ENCODE assay signal across 31 mouse cellular contexts in genomic region chr5:143592926-143593325, GRCm38 (mm10). TPM values are rescaled to one million over a fixed set of nuclear protein-coding genes. Genes with fewer than 3 reads are reported as not detected.
DNase-seq lines count a peak whose midpoint lies in the region; ATAC-seq lines count a peak whose summit lies in the region.
"Had no signal": no experiment of that assay in that cellular context is flagged by ENCODE, and none has a peak within 500 bp of the region (broad histone marks: within the 10 kb centered on the region; RNA-seq: fewer than 3 reads in every experiment).

No protein-coding gene starts in this region.

- H3K4me3 ChIP-seq in heart, embryonic 12.5 days, result no peak overlapping the region
- H3K4me3 ChIP-seq in forebrain, embryonic 15.5 days, result no peak overlapping the region
- H3K4me3 ChIP-seq: embryonic facial prominence, embryonic 15.5 days; kidney, embryonic 15.5 days; left cerebral cortex, adult 2 months; midbrain, embryonic 10.5 days; neural tube, embryonic 15.5 days; stomach, embryonic 15.5 days had no signal

- DNase-seq in heart, adult 18-20 months, result peak; percentile 32 to 62
- DNase-seq in heart, postnatal 25 days (ENCODE audit: low spot score), result no peak
- DNase-seq in NIH3T3 (ENCODE audit: low read depth), result peak; percentile 82
- peak; percentile 70 for DNase-seq in heart, postnatal 10 days
- DNase-seq in kidney, adult 8-10 months, result no peak
- DNase-seq in cerebellum, adult 11 months, result no peak
- DNase-seq: adrenal gland, postnatal 10 days; B cell, adult 2 months; cerebellum, adult 8-10 months; cerebellum, postnatal 36 days; embryo, embryonic 11 days; kidney, postnatal 36 days; layer of hippocampus, adult 9-11 months; liver; thymus, adult 18-20 months; thymus, postnatal 36 days had no signal

- peak overlapping the region; percentile 66 for H3K27ac ChIP-seq in heart, embryonic 12.5 days (ENCODE audit: poor library complexity, severe bottlenecking)
- no peak overlapping the region for H3K27ac ChIP-seq in forebrain, embryonic 15.5 days (replicated peaks)
- H3K27ac ChIP-seq: embryonic facial prominence, embryonic 15.5 days; kidney, embryonic 15.5 days; left cerebral cortex, adult 2 months; macrophage; midbrain, embryonic 10.5 days; neural tube, embryonic 15.5 days; stomach, embryonic 15.5 days had no signal

- H3K9ac ChIP-seq in heart, embryonic 12.5 days, result no peak overlapping the region
- no peak overlapping the region for H3K9ac ChIP-seq in forebrain, embryonic 15.5 days (replicated peaks)
- H3K9ac ChIP-seq: embryonic facial prominence, embryonic 15.5 days; kidney, embryonic 15.5 days; neural tube, embryonic 15.5 days; stomach, embryonic 15.5 days had no signal

- intact Hi-C loops in heart, postnatal 25 days (cut with DNase I), result no loop called here
- intact Hi-C loops in heart, postnatal 10 days (cut with DNase I), result no loop called here

- H3K36me3 ChIP-seq in heart, embryonic 12.5 days, result no peaks in the 10 kb centered on the region
- H3K36me3 ChIP-seq in forebrain, embryonic 15.5 days, result no peaks in the 10 kb centered on the region
- H3K36me3 ChIP-seq: embryonic facial prominence, embryonic 15.5 days; G1E; kidney, embryonic 15.5 days; midbrain, embryonic 10.5 days; neural tube, embryonic 15.5 days; stomach, embryonic 15.5 days had no signal

- H3K27me3 ChIP-seq in heart, embryonic 12.5 days (replicated peaks), result no peaks in the 10 kb centered on the region
- no peaks in the 10 kb centered on the region for H3K27me3 ChIP-seq in forebrain, embryonic 15.5 days
- H3K27me3 ChIP-seq: CH12.LX; embryonic facial prominence, embryonic 15.5 days; kidney, embryonic 15.5 days; neural tube, embryonic 15.5 days; stomach, embryonic 15.5 days had no signal

- ATAC-seq in heart, embryonic 12.5 days (ENCODE audit: insufficient number of reproducible peaks, low FRiP score), result peak; percentile 76
- no peak for ATAC-seq in forebrain, embryonic 15.5 days (replicated peaks)
- ATAC-seq: activated CD4-positive, CD25-positive, alpha-beta regulatory T cell, adult 4 months; forebrain, embryonic 16.5 days; intestine, postnatal 0 days; midbrain, embryonic 16.5 days had no signal

- 27% methylated on average over 5 of the region's 5 CpGs for WGBS in heart, embryonic 12.5 days
- WGBS in forebrain, embryonic 15.5 days, result 70% methylated on average over 5 of the region's 5 CpGs

- peaks cover 10% of the 10 kb centered on the region for H3K9me3 ChIP-seq in heart, embryonic 12.5 days (replicated peaks)
- no peaks in the 10 kb centered on the region for H3K9me3 ChIP-seq in forebrain, embryonic 15.5 days
- H3K9me3 ChIP-seq: embryonic facial prominence, embryonic 15.5 days; midbrain, embryonic 10.5 days; neural tube, embryonic 15.5 days; stomach, embryonic 15.5 days had no signal

- peaks cover 34% of the 10 kb centered on the region for H3K4me1 ChIP-seq in heart, embryonic 12.5 days (replicated peaks)
- H3K4me1 ChIP-seq in forebrain, embryonic 15.5 days, result peaks cover 8% of the 10 kb centered on the region; the same call in 1 of the 2 replicates
- H3K4me1 ChIP-seq: neural tube, embryonic 15.5 days had no signal

- H3K4me2 ChIP-seq in heart, embryonic 12.5 days, result no peak overlapping the region
- no peak overlapping the region for H3K4me2 ChIP-seq in forebrain, embryonic 15.5 days (replicated peaks)
- H3K4me2 ChIP-seq: embryonic facial prominence, embryonic 15.5 days; kidney, embryonic 15.5 days; neural tube, embryonic 15.5 days; stomach, embryonic 15.5 days had no signal

RNA-seq across cellular contexts. Expression of gene Cyth3, which starts 29.3 kb away (rescaled TPM):
- 10 to 100 TPM; 33.5 to 39.6 TPM for total RNA-seq in heart, adult 18-20 months (2021)
- total RNA-seq in heart, postnatal 25 days (2021), result 10 to 100 TPM; 43.8 to 44.9 TPM
- polyA plus RNA-seq in heart, embryonic 12.5 days (2016; fragmentation: Nextera tagmentation; extraction: Ambion mirVana), result 41.8 and 41.9 TPM in 2 replicates
- 100 to 1,000 TPM in 1 of 2 experiments, 10 to 100 TPM in 1; 87.2 to 125 TPM for total RNA-seq in heart, postnatal 10 days (2021)
- 38.4 and 42.6 TPM in 2 replicates for polyA plus RNA-seq in forebrain, embryonic 15.5 days (2015; fragmentation: Nextera tagmentation; extraction: Ambion mirVana)

Comparison
In these comparisons a context has a peak if more than half of its experiments do, and no peak if none do; other contexts are left out.
1. DNase-seq: peak in heart, adult 18-20 months (2 of 2), NIH3T3 (single experiment) and heart, postnatal 10 days (2 of 2); none in heart, postnatal 25 days (single experiment), kidney, adult 8-10 months (0 of 2) and cerebellum, adult 11 months (single experiment).